Mouse (Mus musculus): ENCODE data around the gene Arhgap22.

DNA sequence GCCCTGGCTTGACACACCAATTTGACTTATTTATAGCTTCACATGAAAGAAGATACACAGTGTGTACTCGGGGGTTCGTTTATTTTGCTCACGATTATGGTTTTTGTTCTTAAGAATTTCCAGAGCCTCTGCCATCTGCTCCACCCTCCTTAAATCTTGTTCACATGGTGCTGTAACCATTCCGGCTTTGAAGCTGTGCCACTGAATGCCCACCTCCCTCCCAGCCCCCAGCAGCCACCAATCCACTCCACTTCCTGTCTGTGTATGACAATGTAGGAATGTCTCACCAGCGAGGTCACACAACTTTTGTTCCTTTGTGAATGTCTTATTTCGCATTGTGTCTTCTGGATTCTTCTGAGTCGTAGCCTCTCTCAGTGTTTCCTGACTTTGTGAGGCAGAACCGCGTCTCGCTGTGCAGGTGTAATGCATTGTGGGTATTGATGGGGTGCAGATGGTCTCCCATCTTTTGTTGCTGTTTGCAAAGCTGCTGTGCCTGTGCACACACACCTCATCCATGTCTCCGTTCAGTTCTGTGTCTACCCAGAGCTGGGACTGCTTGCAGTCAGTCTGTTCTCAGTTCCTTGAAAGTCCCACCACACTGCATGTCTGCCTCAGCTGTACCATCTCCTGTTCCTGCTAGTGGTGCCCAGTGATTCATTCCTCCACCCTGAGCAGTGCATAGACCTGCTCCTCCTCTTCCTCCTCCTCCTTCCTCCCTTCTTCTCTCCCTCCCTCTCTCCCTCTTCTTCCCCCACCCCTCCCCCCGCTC lies 144.0 kb downstream of the Arhgap22 start:
- no peak for TF ChIP-seq CTCF (IDR thresholded peaks at IDR 0.05; ENCODE audit: control insufficient read depth, insufficient read depth, insufficient read length)
- no peak for TF ChIP-seq MAX (IDR thresholded peaks at IDR 0.05)
- no peak for TF ChIP-seq MYOG (IDR thresholded peaks at IDR 0.05; ENCODE audit: control insufficient read depth, extremely low read depth, insufficient read length)
- no peak for TF ChIP-seq FOSL1 (IDR thresholded peaks at IDR 0.05; ENCODE audit: insufficient read depth, low read length, poor library complexity, severe bottlenecking)
- TF ChIP-seq USF1 (IDR thresholded peaks at IDR 0.05; ENCODE audit: low read depth) = no peak
- TF ChIP-seq MYOD1 (IDR thresholded peaks at IDR 0.05; ENCODE audit: control insufficient read depth, insufficient read length, low read depth) = no peak
- TF ChIP-seq CEBPB (IDR thresholded peaks at IDR 0.05; ENCODE audit: low read depth) = no peak
